In genomic region chr10:120245681-120246080, GRCm38 (mm10) we compare ENCODE assay signal across 14 mouse cellular contexts.
"Had no signal": no experiment of that assay in that cellular context is flagged by ENCODE, and none has a peak within 500 bp of the region (broad histone marks: within the 10 kb centered on the region; RNA-seq: fewer than 3 reads in every experiment).

No protein-coding gene starts in this region.

- H3K4me2 ChIP-seq: liver, embryonic 12.5 days; lung, embryonic 14.5 days; midbrain, embryonic 11.5 days; neural tube, embryonic 13.5 days had no signal

- ATAC-seq: liver, embryonic 12.5 days; midbrain, embryonic 16.5 days had no signal

- H3K27ac ChIP-seq: left cerebral cortex, adult 2 months; liver, embryonic 12.5 days; macrophage; neural tube, embryonic 13.5 days had no signal

- H3K36me3 ChIP-seq: liver, embryonic 12.5 days; neural tube, embryonic 13.5 days had no signal

- H3K27me3 ChIP-seq: liver, embryonic 12.5 days; neural tube, embryonic 13.5 days had no signal

- H3K9me3 ChIP-seq: liver, embryonic 12.5 days; megakaryocyte, embryonic 14.5 days; neural tube, embryonic 13.5 days had no signal

- H3K4me1 ChIP-seq: liver, embryonic 12.5 days had no signal

- H3K9ac ChIP-seq: liver, embryonic 12.5 days; lung, embryonic 14.5 days; neural tube, embryonic 13.5 days had no signal

- H3K4me3 ChIP-seq: left cerebral cortex, adult 2 months; liver, embryonic 12.5 days; megakaryocyte, embryonic 14.5 days; neural tube, embryonic 13.5 days had no signal

- DNase-seq: kidney, adult 2 months; kidney, postnatal 25 days; lung, postnatal 14 days; right cerebral cortex, postnatal 14 days; thymus, adult 18-20 months; thymus, postnatal 14 days had no signal
